Mouse (Mus musculus) embryonic facial prominence, embryonic 13.5 days (tissue): ENCODE measurements around the gene Acvr1b. TPM values are rescaled to one million over a fixed set of nuclear protein-coding genes. Genes with fewer than 3 reads are reported as not detected.

Experiments used
- ATAC-seq: fragments of 200-750 bp; cut with Nextera tagmentation; 2 replicates; pipeline ENCODE4 v1.8.0; 2017; ENCODE audit warnings: low read depth; ENCODE audit not compliant: insufficient number of reproducible peaks, insufficient read depth, low FRiP score, low TSS enrichment
- H3K27ac ChIP-seq: fragments of 300-500 bp; sonication (generic); 2 replicates; pipeline ENCODE4 v1.5.1; 2015; ENCODE audit warnings: moderate library complexity, mild to moderate bottlenecking, inconsistent platforms
- H3K27me3 ChIP-seq: fragments of 300-500 bp; sonication (generic); 2 replicates; pipeline ENCODE4 v1.6.1; 2015; ENCODE audit warnings: mild to moderate bottlenecking, inconsistent platforms
- H3K36me3 ChIP-seq: fragments of 300-500 bp; sonication (generic); 2 replicates; pipeline ENCODE4 v1.6.1; 2015; ENCODE audit warnings: mild to moderate bottlenecking, inconsistent platforms
- H3K4me1 ChIP-seq: fragments of 300-500 bp; sonication (generic); 2 replicates; pipeline ENCODE4 v1.6.1; 2015; ENCODE audit warnings: inconsistent platforms
- H3K4me2 ChIP-seq: fragments of 300-500 bp; sonication (generic); 2 replicates; pipeline ENCODE4 v1.6.1; 2015; ENCODE audit warnings: moderate library complexity, mild to moderate bottlenecking, inconsistent platforms
- H3K4me3 ChIP-seq: fragments of 300-500 bp; sonication (generic); 2 replicates; pipeline ENCODE4 v1.5.1; 2015; ENCODE audit warnings: mild to moderate bottlenecking, inconsistent platforms
- H3K9ac ChIP-seq: fragments of 300-500 bp; sonication (generic); 2 replicates; pipeline ENCODE4 v1.6.1; 2015; ENCODE audit warnings: mild to moderate bottlenecking, inconsistent platforms
- H3K9me3 ChIP-seq: fragments of 300-500 bp; sonication (generic); 2 replicates; pipeline ENCODE4 v1.6.1; 2016; ENCODE audit warnings: inconsistent platforms
- WGBS: fragments of 180-500 bp; shearing (Covaris S2); methylation state at CpG from one replicate; pipeline ENCODE4 v1.1.7; 2015; ENCODE audit warnings: mixed read lengths; 5-methylcytosine and 5-hydroxymethylcytosine counted together
- microRNA-seq: library from miRNA; unstranded; fragments of <30 nt; microRNA quantifications from one replicate; pipeline ENCODE4, GENCODE M21; 2016
- polyA plus RNA-seq: library from polyadenylated mRNA; unstranded; fragments of >200 nt; fragmentation: Nextera tagmentation; extraction: Ambion mirVana; gene quantifications from 2 replicates; pipeline ENCODE4 v1.2.1, GENCODE M21; 2015

The Acvr1b gene
- polyA plus RNA-seq, 1 experiment from 2014 or later, result 8.0 TPM

GRCm38 (mm10) chr15:101255842-101256462 lies 82.1 kb downstream of the Acvr1b start:
- H3K4me2 ChIP-seq, result no peak overlapping the region
- H3K4me1 ChIP-seq, result peaks cover 29% of the 10 kb centered on the region
- no peak overlapping the region for H3K9ac ChIP-seq
- H3K4me3 ChIP-seq, result no peak overlapping the region
- H3K27ac ChIP-seq, result no peak overlapping the region
- ATAC-seq, result no peak
- 83% methylated on average over 7 of the region's 7 CpGs for WGBS
- no peaks in the 10 kb centered on the region for H3K27me3 ChIP-seq
- H3K9me3 ChIP-seq, result no peaks in the 10 kb centered on the region
- no peaks in the 10 kb centered on the region for H3K36me3 ChIP-seq

- H3K4me3 ChIP-seq, result no peak overlapping the region
- H3K27ac ChIP-seq, result no peak overlapping the region
- H3K9me3 ChIP-seq, result no peaks in the 10 kb centered on the region
- H3K4me1 ChIP-seq, result peaks cover 35% of the 10 kb centered on the region
- WGBS, result 73% methylated on average over 14 of the region's 14 CpGs
- H3K9ac ChIP-seq, result no peak overlapping the region
- no peak for ATAC-seq
- H3K4me2 ChIP-seq, result no peak overlapping the region
- H3K36me3 ChIP-seq, result no peaks in the 10 kb centered on the region
- no peaks in the 10 kb centered on the region for H3K27me3 ChIP-seq
These were observed 82.8 kb downstream of the Acvr1b start for GRCm38 (mm10) chr15:101256463-101257206.

- Histone ChIP-seq H3K4me2 (no peak overlapping the region), H3K9ac (no peak overlapping the region; the same call in 1 of the 2 replicates), H3K27me3 (no peaks in the 10 kb centered on the region), H3K36me3 (no peaks in the 10 kb centered on the region), H3K4me3 (no peak overlapping the region), H3K4me1 (peaks cover 39% of the 10 kb centered on the region), H3K27ac (no peak overlapping the region), H3K9me3 (no peaks in the 10 kb centered on the region)
- 82% methylated on average over 11 of the region's 11 CpGs for WGBS
- no peak for ATAC-seq
These were observed 84.6 kb downstream of the Acvr1b start for GRCm38 (mm10) chr15:101258420-101258819.

- 91% methylated on average over 3 of the region's 3 CpGs for WGBS
- no peak for ATAC-seq
- H3K4me3 ChIP-seq, result no peak overlapping the region
These were observed 86.1 kb downstream of the Acvr1b start for GRCm38 (mm10) chr15:101259922-101260321.

GRCm38 (mm10) chr15:101260387-101260786 lies 86.5 kb downstream of the Acvr1b start:
- H3K9ac ChIP-seq, result 0 out of 2 replicates have a peak overlapping the region, but pooled peaks have one; percentile 23
- ATAC-seq, result no peak
- H3K9me3 ChIP-seq, result no peaks in the 10 kb centered on the region
- H3K4me3 ChIP-seq, result no peak overlapping the region
- peak overlapping the region; percentile 91 for H3K27ac ChIP-seq
- no peaks in the 10 kb centered on the region for H3K36me3 ChIP-seq
- peaks cover 31% of the 10 kb centered on the region for H3K4me1 ChIP-seq
- H3K4me2 ChIP-seq, result 0 out of 2 replicates have a peak overlapping the region, but pooled peaks have one; percentile 31
- 44% methylated on average over 10 of the region's 10 CpGs for WGBS
- H3K27me3 ChIP-seq, result no peaks in the 10 kb centered on the region

More at GRCm38 (mm10) chr15:101259922-101260321, 86.1 kb downstream of the Acvr1b start:
- Histone ChIP-seq H3K4me2 (no peak overlapping the region), H3K27me3 (no peaks in the 10 kb centered on the region), H3K9me3 (no peaks in the 10 kb centered on the region), H3K9ac (0 out of 2 replicates have a peak overlapping the region, but pooled peaks have one; percentile 23), H3K4me1 (peaks cover 31% of the 10 kb centered on the region), H3K36me3 (no peaks in the 10 kb centered on the region), H3K27ac (peak overlapping the region; percentile 91)

- Histone ChIP-seq H3K9me3 (no peaks in the 10 kb centered on the region), H3K4me3 (no peak overlapping the region), H3K9ac (peak overlapping the region; percentile 52; the same call in 1 of the 2 replicates), H3K27ac (peak overlapping the region; percentile 91), H3K36me3 (no peaks in the 10 kb centered on the region), H3K27me3 (no peaks in the 10 kb centered on the region), H3K4me1 (peaks cover 36% of the 10 kb centered on the region), H3K4me2 (peak overlapping the region; percentile 31)
- ATAC-seq, result no peak
- WGBS, result 31% methylated on average over 13 of the region's 13 CpGs
These were observed 87.2 kb downstream of the Acvr1b start for GRCm38 (mm10) chr15:101260874-101261622.

- peak overlapping the region; percentile 53; the same call in 1 of the 2 replicates for H3K27ac ChIP-seq
- WGBS, result 55% methylated on average over 5 of the region's 5 CpGs
- no peaks in the 10 kb centered on the region for H3K36me3 ChIP-seq
- no peak overlapping the region for H3K4me2 ChIP-seq
- H3K4me1 ChIP-seq, result peaks cover 44% of the 10 kb centered on the region
- no peak overlapping the region for H3K9ac ChIP-seq
- no peak for ATAC-seq
- H3K4me3 ChIP-seq, result no peak overlapping the region
- H3K27me3 ChIP-seq, result 0 out of 2 replicates have a peak, but pooled peaks cover under 1% of the 10 kb centered on the region
- H3K9me3 ChIP-seq, result no peaks in the 10 kb centered on the region
These were observed 88.6 kb downstream of the Acvr1b start for GRCm38 (mm10) chr15:101262502-101262901.

Small RNA genes lying within 50 kb of the gene (microRNA-seq; reads per million reads assigned to microRNA genes)
- gene Mir6962, result not detected

Other genes starting within 250 kb of the Acvr1b start
- gene Gm47841, start 126.7 kb upstream of the Acvr1b start, polyA plus RNA-seq, result not detected in 2 replicates
- 0.21 and 0.28 TPM in 2 replicates for gene Fignl2, start 95.5 kb upstream of the Acvr1b start, polyA plus RNA-seq
- not detected in 2 replicates for gene Ankrd33, start 58.3 kb upstream of the Acvr1b start, polyA plus RNA-seq
- 9.9 and 10.1 TPM in 2 replicates for gene Acvrl1, start 45.5 kb upstream of the Acvr1b start, polyA plus RNA-seq
- 7.4 and 8.0 TPM in 2 replicates for gene Grasp, start 50.1 kb downstream of the Acvr1b start, polyA plus RNA-seq
- 9.1 and 9.5 TPM in 2 replicates for gene Nr4a1, start 80.2 kb downstream of the Acvr1b start, polyA plus RNA-seq
- gene Atg101, start 110.2 kb downstream of the Acvr1b start, polyA plus RNA-seq, result 65.9 and 68.4 TPM in 2 replicates
- gene 6030408B16Rik, start 119.1 kb downstream of the Acvr1b start, polyA plus RNA-seq, result 0.56 and 0.60 TPM in 2 replicates
- 2.5 and 3.1 TPM in 2 replicates for gene Krt80, start 196.1 kb downstream of the Acvr1b start, polyA plus RNA-seq
- 19.6 and 23.1 TPM in 2 replicates for gene Krt7, start 237.0 kb downstream of the Acvr1b start, polyA plus RNA-seq